Mouse (Mus musculus) E14TG2a.4 (cell line): ENCODE measurements around the gene N4bp1.

Experiments
- H3K27me3 ChIP-seq: 2 replicates; pipeline ENCODE4 v1.6.1; 2014; ENCODE audit warnings: low read length, control low read depth; ENCODE audit not compliant: insufficient read depth
- H3K36me3 ChIP-seq: 2 replicates; pipeline ENCODE4 v1.6.1; 2014; ENCODE audit warnings: low read length, control low read depth; ENCODE audit not compliant: insufficient read depth
- H3K4me1 ChIP-seq: replicated peaks from 2 replicates; pipeline ENCODE4 v1.6.1; 2014; ENCODE audit warnings: low read depth, low read length, control low read depth
- H3K4me3 ChIP-seq: replicated peaks from 2 replicates; pipeline ENCODE4 v1.5.1; 2014; ENCODE audit warnings: mild to moderate bottlenecking, low read length
- H3K9me3 ChIP-seq: 2 replicates; pipeline ENCODE4 v1.6.1; 2014; ENCODE audit warnings: low read length, control low read depth
- CTCF ChIP-seq: conservative IDR thresholded peaks from 2 replicates; pipeline ENCODE4 v1.5.1; 2014; ENCODE audit warnings: low read length
- NANOG ChIP-seq: IDR thresholded peaks from 2 replicates; pipeline ENCODE4 v1.6.1; 2014; ENCODE audit warnings: borderline replicate concordance, low read length, mixed read lengths
- POU5F1 ChIP-seq: IDR thresholded peaks from 2 replicates; pipeline ENCODE4 v1.6.1; 2014; ENCODE audit warnings: low read length, borderline replicate concordance

Gene N4bp1

GRCm38 (mm10) chr8:86834496-86835260 lies 50.4 kb downstream of the N4bp1 start:
- Histone ChIP-seq H3K4me1 (peaks cover 19% of the 10 kb centered on the region), H3K36me3 (peaks cover 23% of the 10 kb centered on the region), H3K4me3 (no peak overlapping the region), H3K27me3 (no peaks in the 10 kb centered on the region), H3K9me3 (peaks cover 5% of the 10 kb centered on the region; the same call in 1 of the 2 replicates)
- no peak for TF ChIP-seq POU5F1
- TF ChIP-seq CTCF = no peak
- no peak; the same call in 1 of the 2 replicates for TF ChIP-seq NANOG

DNA sequence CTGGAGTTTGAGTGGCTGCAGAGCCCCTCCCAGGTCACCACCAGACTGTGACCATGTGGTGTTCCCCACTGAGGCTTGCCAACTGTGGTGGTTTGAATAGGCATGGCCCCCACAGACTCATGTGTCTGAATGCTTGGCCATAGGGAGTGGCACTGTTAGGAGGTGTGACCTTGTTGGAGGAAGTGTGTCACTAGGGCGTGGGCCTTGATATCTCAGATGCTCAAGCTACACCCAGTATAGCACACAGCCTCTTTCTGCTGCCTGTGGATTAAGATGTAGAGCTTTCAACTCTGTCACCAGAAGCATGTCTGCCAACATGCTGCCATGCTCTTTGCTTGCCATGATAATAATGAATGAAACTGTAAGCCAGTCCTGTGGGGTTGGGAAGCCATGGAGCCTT lies 51.1 kb downstream of the N4bp1 start:
- Histone ChIP-seq H3K9me3 (peaks cover 5% of the 10 kb centered on the region; the same call in 1 of the 2 replicates), H3K4me1 (peaks cover 11% of the 10 kb centered on the region), H3K36me3 (peaks cover 16% of the 10 kb centered on the region), H3K4me3 (no peak overlapping the region), H3K27me3 (no peaks in the 10 kb centered on the region)
- TF ChIP-seq NANOG (no peak), CTCF (no peak)

DNA sequence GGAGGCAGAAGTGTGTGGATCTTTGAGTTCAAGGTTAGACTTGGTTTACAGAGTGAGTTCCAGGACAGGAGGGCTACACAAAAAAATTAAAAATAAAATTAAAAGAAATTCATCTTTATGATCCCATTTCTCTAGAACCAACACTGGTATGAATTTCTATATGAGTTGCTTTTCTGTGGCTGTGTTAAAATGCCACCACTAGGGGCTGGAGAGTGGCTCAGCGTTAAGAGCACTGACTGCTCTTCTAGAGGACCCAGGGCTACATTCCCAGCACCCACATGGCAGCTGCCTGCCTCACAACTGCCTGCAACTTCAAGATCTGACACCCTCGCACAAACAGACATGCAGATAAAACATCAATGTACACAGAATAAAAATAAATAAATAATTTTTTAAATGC lies 56.1 kb downstream of the N4bp1 start:
- peaks cover 30% of the 10 kb centered on the region for H3K4me1 ChIP-seq
- H3K27me3 ChIP-seq = no peaks in the 10 kb centered on the region
- no peak for TF ChIP-seq NANOG
- TF ChIP-seq CTCF = peak; percentile 25; the same call in 1 of the 2 replicates
- no peak for TF ChIP-seq POU5F1

GRCm38 (mm10) chr8:86827199-86827598 lies 57.9 kb downstream of the N4bp1 start:
- H3K4me1 ChIP-seq = peaks cover 27% of the 10 kb centered on the region
- H3K4me3 ChIP-seq = no peak overlapping the region
- H3K27me3 ChIP-seq = no peaks in the 10 kb centered on the region
- no peak for TF ChIP-seq NANOG
- TF ChIP-seq POU5F1 = no peak
- no peak for TF ChIP-seq CTCF
- no peaks in the 10 kb centered on the region for H3K9me3 ChIP-seq
- H3K36me3 ChIP-seq = no peaks in the 10 kb centered on the region

More for the DNA sequence above, 56.1 kb downstream of the N4bp1 start:
- Histone ChIP-seq H3K36me3 (no peaks in the 10 kb centered on the region), H3K9me3 (peaks cover 2% of the 10 kb centered on the region; the same call in 1 of the 2 replicates), H3K4me3 (no peak overlapping the region)

DNA sequence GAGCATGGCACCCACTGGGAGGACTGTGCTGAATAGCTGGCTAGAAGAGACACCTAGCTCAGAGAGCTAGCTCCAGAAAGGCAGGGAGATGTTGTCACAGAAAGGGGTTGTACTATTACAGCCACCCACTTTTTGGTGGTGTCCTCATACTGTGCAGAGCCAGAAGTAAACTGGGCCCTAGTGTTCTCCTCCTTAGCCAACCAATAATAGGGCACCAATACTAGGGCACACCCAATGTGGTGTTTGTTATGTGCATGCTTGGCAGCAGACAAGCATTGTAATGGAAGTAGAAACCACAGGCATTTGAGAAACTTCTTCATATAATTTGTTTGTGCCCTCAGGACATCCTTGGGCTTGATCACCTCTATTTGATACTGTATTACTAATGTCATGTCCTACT lies 58.5 kb downstream of the N4bp1 start:
- Histone ChIP-seq H3K27me3 (no peaks in the 10 kb centered on the region), H3K4me1 (peaks cover 27% of the 10 kb centered on the region), H3K4me3 (no peak overlapping the region), H3K9me3 (no peaks in the 10 kb centered on the region), H3K36me3 (no peaks in the 10 kb centered on the region)
- TF ChIP-seq NANOG (no peak), POU5F1 (no peak), CTCF (no peak)

GRCm38 (mm10) chr8:86825674-86826448 lies 59.2 kb downstream of the N4bp1 start:
- H3K9me3 ChIP-seq = no peaks in the 10 kb centered on the region
- H3K27me3 ChIP-seq = no peaks in the 10 kb centered on the region
- H3K4me3 ChIP-seq = no peak overlapping the region
- TF ChIP-seq POU5F1 (no peak), NANOG (no peak), CTCF (no peak)
- peaks cover 32% of the 10 kb centered on the region for H3K4me1 ChIP-seq
- no peaks in the 10 kb centered on the region for H3K36me3 ChIP-seq

GRCm38 (mm10) chr8:86824735-86825134 lies 60.3 kb downstream of the N4bp1 start:
- no peaks in the 10 kb centered on the region for H3K36me3 ChIP-seq
- H3K4me1 ChIP-seq = peaks cover 37% of the 10 kb centered on the region
- no peaks in the 10 kb centered on the region for H3K27me3 ChIP-seq
- TF ChIP-seq NANOG = no peak
- TF ChIP-seq POU5F1 = no peak
- TF ChIP-seq CTCF = no peak
- no peaks in the 10 kb centered on the region for H3K9me3 ChIP-seq
- no peak overlapping the region for H3K4me3 ChIP-seq

DNA sequence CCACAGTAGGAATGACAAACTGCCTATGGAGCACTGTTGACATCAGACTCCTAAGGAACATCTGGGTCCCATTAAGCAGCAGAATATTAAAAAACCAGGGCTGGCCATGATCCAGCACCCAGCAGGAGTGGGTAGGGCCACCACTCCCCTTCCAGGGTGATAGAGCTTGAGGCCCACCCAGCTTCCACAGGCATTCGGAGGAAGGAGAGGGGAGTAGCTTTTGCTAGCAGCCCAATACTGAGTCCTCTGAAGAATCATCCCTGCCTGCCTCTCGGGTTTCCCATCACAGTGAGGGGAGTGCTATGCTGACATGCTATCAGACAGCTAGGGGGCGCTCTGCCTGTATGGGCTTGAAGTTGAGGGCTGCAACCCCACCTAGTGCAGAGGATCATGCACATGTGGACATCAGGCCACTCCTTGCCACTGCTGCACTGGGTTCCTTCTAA lies 64.3 kb downstream of the N4bp1 start:
- Histone ChIP-seq H3K36me3 (no peaks in the 10 kb centered on the region), H3K4me1 (peaks cover 20% of the 10 kb centered on the region), H3K27me3 (peaks cover 3% of the 10 kb centered on the region; the same call in 1 of the 2 replicates), H3K4me3 (no peak overlapping the region), H3K9me3 (no peaks in the 10 kb centered on the region)
- TF ChIP-seq POU5F1 (no peak), CTCF (peak; percentile 91)

DNA sequence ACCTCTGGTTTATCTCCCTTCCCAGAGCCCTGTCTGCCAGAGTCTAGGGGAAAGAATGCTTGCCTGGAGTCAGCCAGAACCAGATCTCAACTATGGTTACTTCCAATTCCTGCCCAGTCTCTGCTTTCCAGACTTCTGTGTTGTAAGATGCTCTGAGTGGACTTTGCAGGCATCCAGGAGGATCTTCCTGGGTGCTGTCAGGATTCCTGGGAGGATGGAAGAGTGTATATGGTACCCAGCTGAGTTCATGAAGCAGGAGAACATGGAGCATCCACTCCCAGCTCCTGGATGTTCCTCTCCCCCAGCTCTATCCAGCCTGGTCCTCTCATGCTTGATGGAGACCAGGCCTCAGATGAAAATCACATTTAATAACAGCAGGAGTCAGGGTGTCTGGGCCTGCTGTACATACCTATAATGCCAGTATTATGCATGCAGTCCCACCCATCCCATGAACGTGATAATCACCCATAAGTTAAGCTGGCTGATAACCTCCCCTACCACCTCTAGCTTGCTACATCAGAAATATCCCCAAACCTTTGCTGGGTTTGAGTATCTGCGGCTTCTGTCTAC lies 64.8 kb downstream of the N4bp1 start:
- TF ChIP-seq CTCF (no peak), POU5F1 (no peak)
- peaks cover 18% of the 10 kb centered on the region for H3K4me1 ChIP-seq
- peaks cover 3% of the 10 kb centered on the region; the same call in 1 of the 2 replicates for H3K27me3 ChIP-seq
- no peak overlapping the region for H3K4me3 ChIP-seq
- no peaks in the 10 kb centered on the region for H3K9me3 ChIP-seq
- H3K36me3 ChIP-seq = no peaks in the 10 kb centered on the region
